Mouse (Mus musculus) embryo, embryonic 10.5 days (tissue): ENCODE results near the gene Pelo.

ENCODE experiments used
- DNase-seq: peaks from one replicate; pipeline ENCODE4 v3.0.0-alpha.2; 2015; ENCODE audit warnings: low spot score

The Pelo gene

DNA sequence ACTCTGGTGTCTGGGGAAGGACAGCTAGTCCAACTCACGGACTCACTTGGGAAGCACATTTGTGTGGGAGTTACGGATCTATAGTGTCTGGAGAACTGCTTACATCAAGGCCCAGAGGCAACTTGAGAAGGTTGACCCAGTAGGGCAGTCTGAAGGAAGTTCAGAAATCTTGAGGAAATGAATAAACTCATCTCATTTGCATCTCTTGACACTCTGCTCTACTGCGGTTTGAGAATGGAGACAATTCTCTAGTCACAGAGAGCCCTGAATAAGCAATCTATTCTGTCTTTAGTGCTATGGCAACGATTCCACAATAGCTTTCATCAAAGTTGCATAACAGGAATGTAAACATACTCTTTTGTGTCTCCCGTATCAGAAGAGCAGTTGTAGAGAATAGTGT lies 7.0 kb upstream of the Pelo start:
- DNase-seq: no peak

DNA sequence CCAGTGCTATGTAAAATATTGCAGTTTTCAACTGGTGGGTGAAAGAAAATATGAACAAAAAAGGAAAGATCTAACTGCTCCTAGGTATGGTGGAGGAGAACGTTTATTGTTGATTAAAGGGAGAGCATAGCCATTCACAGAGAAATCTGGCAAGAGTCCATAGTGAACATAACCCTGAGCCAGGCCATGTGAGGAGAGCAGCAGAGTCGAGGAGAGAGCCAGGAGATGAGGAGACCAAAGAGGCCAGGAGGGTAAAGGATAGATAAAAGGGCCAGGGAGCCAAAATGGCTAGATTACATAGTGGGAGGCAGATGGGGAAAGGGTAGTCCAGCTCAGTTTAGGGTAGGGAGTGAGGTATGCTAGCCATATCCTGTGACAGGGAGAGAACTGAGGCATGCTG lies 6.2 kb upstream of the Pelo start:
- DNase-seq: no peak

GRCm38 (mm10) chr13:115095392-115095791 lies 5.4 kb upstream of the Pelo start:
- no peak for DNase-seq

GRCm38 (mm10) chr13:115091511-115091910 lies 1.5 kb upstream of the Pelo start:
- DNase-seq: peak; percentile 24

- DNase-seq: peak; percentile 39
Observed at GRCm38 (mm10) chr13:115090977-115091445, 1.0 kb upstream of the Pelo start.

- DNase-seq: peak; percentile 23
Observed at GRCm38 (mm10) chr13:115089395-115090025, 476 bp downstream of the Pelo start.

DNA sequence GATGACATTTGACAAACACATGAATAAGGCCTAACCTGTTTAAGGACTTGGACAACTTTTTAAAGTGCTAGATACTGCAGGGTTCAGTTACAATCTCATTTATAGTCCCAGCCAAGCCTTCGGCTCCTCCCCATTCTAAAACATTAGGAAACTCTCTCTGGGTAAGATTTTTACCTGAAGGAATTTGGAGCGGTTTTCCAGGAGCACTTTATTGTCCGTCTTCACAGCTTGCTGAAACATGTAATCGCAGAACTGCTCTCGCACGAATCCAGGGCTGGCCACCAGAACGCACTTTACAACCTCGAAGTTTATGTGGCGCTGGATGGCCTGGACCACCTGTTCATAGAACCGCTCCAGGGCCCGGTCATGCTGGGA lies 979 bp downstream of the Pelo start:
- DNase-seq: no peak

DNA sequence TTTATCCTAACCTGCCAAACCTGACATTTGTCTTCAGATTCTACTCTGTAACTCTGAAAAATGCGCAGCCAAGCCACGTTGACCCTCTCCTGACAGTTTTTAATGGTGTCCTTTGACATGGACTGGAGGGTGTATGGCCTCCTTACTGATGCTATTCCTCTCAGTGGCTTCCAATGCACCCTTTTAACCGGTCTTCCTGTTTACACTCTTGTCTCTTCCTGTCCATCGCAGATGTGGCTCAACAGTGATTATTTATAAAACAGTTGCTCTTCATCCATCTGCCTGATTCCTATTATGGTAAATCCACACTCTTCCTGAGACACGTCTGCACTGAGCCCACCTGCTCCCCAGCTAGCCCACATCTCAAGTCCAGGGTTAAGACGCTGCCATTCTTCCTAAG lies 4.0 kb downstream of the Pelo start:
- no peak for DNase-seq

- no peak for DNase-seq
Observed at GRCm38 (mm10) chr13:115082339-115082738, 7.6 kb downstream of the Pelo start.

GRCm38 (mm10) chr13:115079996-115080585 lies 9.9 kb downstream of the Pelo start:
- DNase-seq: no peak

DNA sequence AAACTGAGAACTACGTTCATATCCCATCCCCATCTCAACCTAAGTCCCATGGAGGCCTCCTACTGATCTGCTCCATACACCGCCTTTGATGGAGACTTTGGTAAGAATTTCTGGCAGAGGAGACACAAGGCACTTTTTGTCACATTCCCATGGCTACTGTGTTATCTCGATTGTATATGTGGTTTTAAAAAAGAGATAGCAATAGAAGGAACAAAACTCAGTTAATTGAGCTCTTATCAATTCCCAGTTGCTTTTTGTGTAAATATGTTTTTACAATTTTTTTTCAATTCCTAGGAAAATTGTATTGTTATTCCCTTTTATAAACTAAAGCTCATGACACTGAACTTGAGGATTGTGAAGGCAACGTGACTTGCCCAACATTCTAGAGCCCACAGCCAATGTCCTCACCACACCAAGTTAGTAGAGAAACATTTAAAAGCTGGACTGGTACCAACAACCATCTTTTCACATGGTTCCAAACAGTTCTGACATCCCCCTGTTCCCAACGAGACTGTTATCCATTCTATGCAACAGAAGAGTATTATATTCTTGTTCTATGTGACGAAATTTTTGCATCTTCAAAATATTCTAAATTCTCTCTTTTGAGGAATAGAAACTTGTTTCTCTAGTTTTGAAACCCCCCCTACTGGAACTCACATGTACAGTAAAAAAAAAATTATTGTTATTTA lies 10.8 kb downstream of the Pelo start:
- no peak for DNase-seq

DNA sequence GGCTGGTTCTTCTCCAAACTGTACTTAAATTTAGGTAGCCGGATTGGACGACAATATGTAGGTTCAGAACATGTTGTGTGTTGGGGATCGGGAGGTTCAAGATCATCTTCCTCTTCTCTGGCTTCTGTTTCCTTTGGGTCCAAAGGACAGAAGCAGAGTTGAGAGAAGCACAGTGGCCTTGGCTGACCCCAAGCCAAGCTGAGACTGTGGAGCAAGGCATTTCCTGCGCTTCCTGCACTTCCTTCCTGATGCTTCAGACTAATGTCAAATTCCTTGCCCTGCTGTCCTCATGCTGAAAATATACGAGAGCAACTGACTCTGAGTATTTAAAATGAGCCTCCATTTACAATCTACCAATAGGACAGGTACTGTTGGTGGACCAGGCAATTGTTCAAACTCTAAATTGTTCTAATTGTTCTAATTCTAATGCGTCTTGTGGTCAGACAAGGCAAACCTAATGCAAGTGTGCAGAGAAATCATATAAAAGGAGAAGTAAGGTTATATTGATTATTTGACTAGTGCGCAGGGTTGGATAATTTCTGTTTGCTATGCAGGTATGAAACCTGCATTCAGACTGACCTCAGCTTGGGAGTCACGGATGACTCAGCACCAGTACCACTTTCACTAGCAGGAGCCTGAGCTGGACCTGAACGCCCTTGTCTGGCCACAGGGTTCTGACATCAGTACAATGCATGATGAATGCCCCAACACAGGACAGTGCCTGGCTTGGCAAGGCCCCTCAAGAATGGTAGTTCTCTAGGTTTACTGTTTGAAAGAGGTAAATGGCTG lies 12.4 kb downstream of the Pelo start:
- DNase-seq: no peak

DNA sequence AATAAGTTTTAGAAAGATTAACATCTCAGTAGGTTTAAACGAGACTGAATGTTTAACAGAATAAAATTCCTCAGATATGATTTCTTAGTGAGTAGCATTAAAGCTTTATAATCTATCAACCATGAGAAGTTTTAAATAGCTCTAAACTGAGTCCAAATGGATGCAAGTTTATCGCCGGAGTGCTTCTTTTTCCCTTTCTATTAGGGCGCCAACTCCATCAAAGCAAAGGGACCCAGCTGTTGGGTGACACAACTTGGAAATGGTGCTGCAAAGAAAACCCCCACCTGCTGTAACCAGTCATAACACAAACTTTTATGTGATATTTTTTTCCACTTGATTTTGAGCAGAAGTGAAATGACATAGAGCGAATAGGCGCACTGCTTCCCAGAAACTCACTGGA lies 17.6 kb downstream of the Pelo start:
- DNase-seq: no peak

- DNase-seq: no peak
Observed at GRCm38 (mm10) chr13:115071431-115071830, 18.6 kb downstream of the Pelo start.

- no peak for DNase-seq
Observed at GRCm38 (mm10) chr13:115067968-115068330, 22.0 kb downstream of the Pelo start.

GRCm38 (mm10) chr13:115067324-115067967 lies 22.5 kb downstream of the Pelo start:
- DNase-seq: no peak

- DNase-seq: no peak
Observed at GRCm38 (mm10) chr13:115057555-115057954, 32.4 kb downstream of the Pelo start.

GRCm38 (mm10) chr13:115054783-115055182 lies 35.2 kb downstream of the Pelo start:
- peak; percentile 47 for DNase-seq

DNA sequence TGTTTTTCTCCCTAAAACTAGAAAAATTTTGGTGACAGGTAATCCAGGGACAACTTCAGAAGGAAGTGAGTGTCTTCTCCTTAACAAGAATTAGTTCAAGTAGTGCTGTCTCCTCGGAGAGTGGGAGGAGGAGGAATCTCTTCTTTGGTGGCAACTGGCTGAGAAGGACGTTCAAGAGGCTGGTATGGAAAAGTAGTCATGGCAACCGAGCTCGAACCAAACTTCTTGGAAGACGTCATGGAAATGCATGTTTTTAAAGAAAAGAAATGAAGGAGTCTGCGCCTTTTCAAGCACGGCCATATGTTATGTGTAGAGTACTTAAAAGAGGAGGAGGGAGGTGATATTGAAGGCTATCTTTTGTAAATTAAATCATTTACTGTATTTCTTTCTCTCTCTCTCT lies 37.4 kb downstream of the Pelo start:
- DNase-seq: no peak

GRCm38 (mm10) chr13:115050660-115051559 lies 39.1 kb downstream of the Pelo start:
- no peak for DNase-seq

DNA sequence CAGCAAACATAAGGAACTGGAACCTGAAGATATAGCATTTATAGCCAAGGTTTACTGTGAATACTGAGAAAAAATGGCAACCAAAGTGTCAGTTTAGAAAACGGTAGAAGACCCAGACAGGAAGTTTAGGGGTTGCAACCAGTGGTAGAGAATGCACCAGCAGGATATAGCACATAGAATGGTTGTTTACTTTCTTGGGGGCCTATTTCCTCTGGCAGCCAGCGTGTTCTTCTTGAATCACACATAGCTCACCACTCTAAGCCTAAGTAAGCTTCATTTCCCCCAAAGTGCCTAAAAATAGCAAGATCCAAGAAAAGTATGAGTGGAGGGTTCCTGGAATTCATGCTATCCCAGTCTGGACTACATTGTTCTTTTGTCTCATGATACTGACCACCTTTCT lies 47.3 kb downstream of the Pelo start:
- no peak for DNase-seq
